Mouse (Mus musculus): ENCODE data around the gene Prl3a1.

Prl3a1 gene

DNA sequence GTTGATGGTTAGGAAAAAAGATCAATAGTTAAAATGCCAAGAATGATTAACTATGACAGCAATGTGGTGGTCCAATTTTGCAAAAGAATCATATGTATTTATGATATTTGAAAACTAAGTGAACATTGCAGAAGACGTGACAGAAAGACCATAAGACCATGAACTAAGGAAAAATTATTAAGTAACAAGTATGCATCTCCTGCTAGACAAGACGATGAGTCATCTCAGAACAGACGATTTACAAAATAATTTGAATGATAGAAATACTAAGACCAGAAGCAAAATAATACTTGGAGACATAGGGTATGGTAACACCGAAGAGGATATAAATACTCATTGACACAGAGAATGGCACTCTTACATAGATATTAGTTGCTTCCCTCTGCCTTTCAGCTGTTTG, at the start of gene Prl3a1:
Gene Prl3a1, plus strand, starts transcription at position 301 of the 400 bp plus-strand sequence.
- DNase-seq: no peak

DNA sequence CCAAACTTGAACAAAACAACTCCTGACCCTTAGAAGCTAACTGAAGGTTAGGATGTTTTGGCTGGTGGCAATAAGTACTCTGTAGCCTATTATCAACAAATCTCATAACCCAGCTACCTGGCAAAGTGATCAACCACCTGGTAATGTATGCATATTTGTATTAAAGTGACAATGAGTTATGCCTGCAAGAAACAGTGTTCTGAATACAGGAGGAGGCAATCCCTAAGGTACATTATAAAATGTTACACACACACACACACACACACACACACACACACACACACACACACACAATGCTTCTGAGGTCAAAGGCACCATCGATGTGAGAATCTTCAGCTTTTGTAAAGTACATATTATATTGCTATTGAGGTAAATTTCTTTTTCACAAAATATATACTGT, 17.7 kb upstream of the Prl3a1 start, which contains the start of gene Prl3b1:
Gene Prl3b1, plus strand, starts transcription at position 301 of the 400 bp plus-strand sequence.
- no peak for DNase-seq

DNA sequence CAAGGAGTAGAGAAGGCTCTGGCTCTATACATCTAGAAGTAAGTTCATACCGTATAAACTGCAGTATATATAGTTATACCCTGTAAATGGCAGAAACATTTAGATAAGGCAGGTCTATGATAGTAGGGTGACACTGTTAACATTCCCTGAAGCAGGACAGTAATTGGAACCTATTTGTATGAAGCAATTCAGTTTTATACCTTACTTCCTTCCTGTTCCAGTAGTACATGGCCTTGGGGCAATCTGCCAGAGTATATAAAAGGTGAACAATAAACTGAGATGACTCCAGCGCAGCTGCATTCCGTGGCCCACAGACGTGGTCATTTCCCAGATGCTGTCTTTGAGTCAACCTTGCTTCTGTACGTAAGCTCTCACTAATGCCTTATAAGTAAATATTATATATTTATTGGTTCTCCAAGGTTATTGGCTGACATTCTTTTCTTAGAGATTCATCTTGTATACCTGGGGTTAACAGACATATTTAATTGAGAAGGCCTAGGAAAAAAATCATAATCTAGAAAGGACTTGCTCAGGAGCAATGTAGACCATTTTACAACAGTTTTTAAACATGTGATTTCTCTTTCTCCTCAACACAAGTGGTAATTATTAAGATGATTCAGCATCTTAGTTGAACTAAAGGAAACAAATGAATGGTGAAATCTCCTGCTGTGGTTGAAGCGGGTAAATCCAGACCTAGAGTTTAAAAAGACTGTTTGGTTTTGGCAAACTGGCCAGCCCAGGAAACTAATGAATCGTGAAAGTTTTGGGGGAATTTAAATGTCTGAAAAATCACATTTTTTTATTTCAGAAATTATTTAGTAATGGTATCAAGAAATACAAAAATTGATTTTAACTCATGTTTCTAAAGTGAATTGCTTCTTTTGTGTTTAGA, 53.3 kb downstream of the Prl3a1 start, which contains the start of gene Prl6a1:
Gene Prl6a1, plus strand, starts transcription at position 294 of the 892 bp plus-strand sequence.
- DNase-seq: no peak

All from kidney, adult 18-20 months (tissue).